Mouse (Mus musculus) spleen, postnatal 36 days (tissue): ENCODE data around the gene Zc3h14.
A peak's percentile ranks its signal among the peaks of the same experiment; 100 is the strongest.

Experiments used
- DNase-seq, 2 experiments: peaks; one replicate each; pipeline ENCODE4 v3.0.0; 2022; ENCODE audit warnings: low spot score in 2 of 2, mixed read lengths in 1 of 2

Zc3h14 gene

GRCm38 (mm10) chr12:98746746-98747379 lies at the start of gene Zc3h14:
Zc3h14 (plus strand) TSS chr12:98746964.
- peak; percentile 92 to 93 for DNase-seq

DNA sequence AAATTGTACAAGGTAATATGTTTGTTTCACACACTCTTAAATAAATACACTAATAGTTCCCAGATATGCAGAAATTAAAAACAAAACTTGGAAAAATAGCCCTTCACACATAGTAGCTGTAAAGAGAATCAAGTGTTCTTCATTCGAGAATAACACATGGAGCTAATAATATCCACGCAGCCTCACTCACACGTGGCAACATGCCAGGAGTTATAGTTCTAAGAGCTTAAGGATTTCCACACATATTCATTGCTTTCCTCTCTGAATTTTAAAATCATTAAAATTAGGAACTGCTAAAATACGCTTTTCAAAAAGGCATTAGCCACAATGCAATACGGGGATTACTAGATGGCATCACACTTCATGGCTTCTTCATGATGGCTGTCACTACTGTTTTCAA lies 49.6 kb upstream of the Zc3h14 start:
- no peak for DNase-seq

- DNase-seq, result no peak
Measured at GRCm38 (mm10) chr12:98701564-98701963, 45.2 kb upstream of the Zc3h14 start.

- DNase-seq, result no peak
Measured at GRCm38 (mm10) chr12:98703554-98703953, 43.2 kb upstream of the Zc3h14 start.

DNA sequence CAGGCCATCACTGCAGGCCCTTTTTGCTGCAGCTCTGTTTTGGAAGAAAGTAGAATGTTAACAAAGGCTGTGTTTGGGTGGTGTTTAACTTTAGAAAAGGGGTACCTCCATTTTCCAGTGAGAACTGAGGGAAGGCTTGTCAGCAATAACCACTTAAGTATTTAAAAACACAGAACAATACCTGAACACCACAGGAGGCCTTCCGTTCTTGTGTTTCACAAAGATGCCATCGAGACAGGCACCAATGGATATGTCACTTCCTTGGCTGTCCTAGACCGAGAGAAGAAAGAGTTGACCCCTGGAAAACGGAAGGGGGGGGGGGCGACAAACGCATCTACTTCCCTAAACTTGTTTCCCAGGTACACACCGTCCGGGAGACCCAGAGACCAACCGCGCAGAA lies 42.8 kb upstream of the Zc3h14 start:
- DNase-seq, result no peak

DNA sequence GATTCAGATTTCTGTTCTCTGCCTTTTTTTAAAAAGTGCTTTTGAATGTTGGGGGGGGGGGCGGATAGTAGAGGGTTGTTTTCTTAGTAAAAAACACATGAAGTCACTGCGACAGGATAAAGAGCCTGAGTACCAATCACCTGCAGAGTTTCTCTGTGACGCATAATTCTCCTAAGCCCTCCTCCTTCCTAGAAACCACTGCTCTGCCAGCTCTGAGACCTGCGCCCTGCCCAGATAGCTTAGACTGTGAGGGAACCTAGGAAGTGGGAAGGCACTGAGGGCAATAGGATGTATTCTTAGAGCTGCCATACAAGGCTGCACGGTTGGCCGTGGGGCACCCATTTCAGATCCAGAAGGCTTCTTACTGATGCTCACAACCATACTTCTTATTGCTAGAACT lies 33.9 kb upstream of the Zc3h14 start:
- DNase-seq, result no peak

GRCm38 (mm10) chr12:98713621-98714103 lies 33.1 kb upstream of the Zc3h14 start:
- no peak for DNase-seq

DNA sequence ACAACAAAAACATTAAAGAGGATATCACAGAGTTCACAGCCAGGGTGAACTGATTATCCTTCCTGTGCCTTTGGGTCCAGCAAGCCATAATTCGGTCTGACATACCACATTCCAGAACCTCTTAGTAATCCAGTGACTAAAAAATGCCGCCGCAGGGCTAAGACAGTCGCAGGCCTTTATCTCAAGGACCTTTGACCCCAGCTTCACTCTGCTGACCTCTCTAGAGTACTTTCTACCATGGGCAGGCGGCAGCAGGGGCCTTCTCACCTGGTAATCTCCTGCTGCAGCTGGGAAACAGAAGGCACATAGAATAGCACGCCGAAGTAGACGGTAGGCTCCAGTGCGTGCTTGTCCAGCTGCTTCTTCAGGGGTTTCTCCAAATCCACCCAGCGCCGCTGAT lies 32.0 kb upstream of the Zc3h14 start:
- no peak for DNase-seq

DNA sequence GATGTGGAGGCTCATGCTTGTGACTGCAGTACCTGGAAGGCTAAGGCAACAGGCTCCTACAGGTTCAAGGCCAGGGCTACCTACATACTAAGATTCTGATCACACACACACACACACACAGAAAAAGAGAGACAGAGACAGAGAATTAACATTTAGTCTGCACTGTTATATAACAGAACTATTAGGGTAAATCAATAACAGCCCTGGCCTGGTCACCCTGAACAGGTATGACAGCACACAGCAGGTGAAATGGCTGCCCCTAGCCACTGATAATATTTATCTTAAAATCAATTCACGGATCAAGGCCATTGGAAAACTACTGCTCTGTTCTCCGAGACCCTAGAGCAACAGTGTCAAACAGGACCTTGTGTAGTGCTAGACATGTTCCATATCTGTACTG lies 30.6 kb upstream of the Zc3h14 start:
- no peak for DNase-seq

- DNase-seq, result no peak
Measured at GRCm38 (mm10) chr12:98720628-98721027, 26.1 kb upstream of the Zc3h14 start.

- DNase-seq, result no peak
Measured at GRCm38 (mm10) chr12:98721030-98721429, 25.7 kb upstream of the Zc3h14 start.

DNA sequence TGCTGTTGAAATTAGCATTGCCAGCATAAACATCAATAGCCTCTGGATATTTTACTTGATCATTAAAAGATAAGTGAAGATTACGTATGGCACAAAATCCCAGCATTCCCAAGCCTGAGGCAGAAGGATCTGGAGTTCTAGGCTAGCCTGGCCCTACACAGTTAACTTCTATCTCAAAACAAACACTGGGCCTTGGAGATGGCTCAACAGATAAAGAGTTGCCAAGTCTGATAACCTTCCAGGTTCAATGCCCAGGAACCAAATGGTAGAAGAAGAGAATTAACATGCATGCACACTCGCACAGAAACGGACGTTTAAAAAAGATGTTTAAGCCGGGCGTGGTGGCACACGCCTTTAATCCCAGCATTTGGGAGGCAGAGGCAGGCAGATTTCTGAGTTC lies 22.5 kb upstream of the Zc3h14 start:
- no peak for DNase-seq

GRCm38 (mm10) chr12:98724976-98725375 lies 21.8 kb upstream of the Zc3h14 start:
- DNase-seq, result no peak

DNA sequence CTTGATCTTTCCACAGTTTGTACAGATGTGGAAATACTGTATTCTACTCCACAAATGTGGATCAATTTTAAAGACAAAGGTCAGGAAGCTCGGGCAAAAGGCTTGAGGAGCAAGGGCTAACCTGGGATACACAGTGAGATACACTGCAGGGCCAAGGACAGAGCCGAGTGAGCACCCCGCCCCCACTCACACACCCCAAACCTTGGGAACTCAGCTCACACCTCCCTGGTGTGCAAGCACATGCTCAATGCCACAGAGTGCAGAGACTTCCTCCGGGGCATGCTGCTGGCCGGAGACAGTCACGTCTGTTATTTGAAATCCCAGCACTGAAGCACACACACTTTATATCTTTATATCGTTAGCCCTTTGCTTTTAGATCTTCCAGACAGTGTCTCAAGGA lies 20.7 kb upstream of the Zc3h14 start:
- DNase-seq, result no peak

- no peak for DNase-seq
Measured at GRCm38 (mm10) chr12:98727186-98727585, 19.6 kb upstream of the Zc3h14 start.

- DNase-seq, result no peak
Measured at GRCm38 (mm10) chr12:98730682-98731081, 16.1 kb upstream of the Zc3h14 start.

GRCm38 (mm10) chr12:98733165-98733564 lies 13.6 kb upstream of the Zc3h14 start:
- no peak for DNase-seq

GRCm38 (mm10) chr12:98733776-98734175 lies 13.0 kb upstream of the Zc3h14 start:
- no peak for DNase-seq

DNA sequence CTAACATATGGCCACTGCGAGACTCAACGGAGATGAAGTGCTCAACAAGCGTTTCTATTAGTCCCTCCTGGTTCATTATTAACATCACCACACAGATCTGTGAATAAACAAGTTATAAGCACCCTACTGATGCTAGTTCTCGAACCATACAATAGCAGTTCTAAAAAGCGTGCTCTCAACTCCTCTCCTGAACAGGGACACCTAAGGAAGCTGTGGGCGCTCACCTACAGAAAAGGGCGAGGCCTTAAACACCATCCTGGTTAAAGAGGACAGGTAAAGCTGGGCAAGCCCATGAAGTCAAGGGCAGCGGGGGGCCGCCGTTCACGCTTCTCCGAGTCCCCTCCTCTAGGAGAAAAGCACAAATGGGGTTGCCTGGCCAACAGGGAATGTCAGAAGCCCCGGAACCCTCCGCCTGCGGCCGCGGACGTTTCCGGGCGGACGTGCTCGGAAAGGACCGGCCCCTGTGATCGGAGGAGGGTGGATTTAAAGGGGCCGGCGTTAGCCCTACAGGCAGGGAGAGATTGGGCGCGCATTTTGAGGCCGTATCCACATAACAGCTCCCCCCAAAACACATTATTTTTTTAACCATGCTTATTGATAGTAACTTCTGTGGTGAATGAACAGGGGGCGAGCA lies 12.4 kb upstream of the Zc3h14 start:
- DNase-seq, result peak; percentile 72 to 79

GRCm38 (mm10) chr12:98734880-98735801 lies 11.6 kb upstream of the Zc3h14 start:
- DNase-seq, result no peak

- DNase-seq, result no peak
Measured at GRCm38 (mm10) chr12:98736951-98737800, 9.6 kb upstream of the Zc3h14 start, which contains the start of gene Ptpn21. Ptpn21 (minus strand) TSS chr12:98737405.
